Mouse (Mus musculus): ENCODE results near the gene Olfr94. TPM values are rescaled to one million over a fixed set of nuclear protein-coding genes. Genes with fewer than 3 reads are reported as not detected.
"Not testable (repeated sequence)": the region's sequence is repeated elsewhere in the genome, so short reads cannot be mapped to it uniquely, and the experiment has no call there.

The Olfr94 gene
- polyA plus RNA-seq (2014; fragmentation: Nextera tagmentation; extraction: Ambion mirVana) = not detected in 2 replicates

DNA sequence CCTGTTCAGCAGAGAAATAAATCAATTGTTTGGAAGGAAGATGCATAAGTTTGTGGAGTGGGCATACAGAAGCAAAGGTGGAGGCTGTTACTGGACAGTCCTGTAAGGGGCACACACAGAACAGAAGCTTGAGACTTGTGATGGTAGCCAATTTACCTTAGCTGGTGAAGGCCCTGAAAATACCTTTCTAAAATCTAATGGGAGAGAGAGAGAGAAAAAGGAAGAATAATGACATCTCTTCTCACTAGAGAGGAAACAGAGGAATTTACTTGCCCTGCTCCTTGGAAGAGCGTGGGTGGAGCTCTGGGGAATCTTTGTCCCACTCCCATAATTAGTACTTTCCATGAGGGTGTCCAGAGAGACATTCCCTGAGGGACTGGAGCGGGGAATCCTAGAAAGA is at the start of gene Olfr94:
Olfr94 (minus strand) TSS at position 101 of the 400 bp plus-strand sequence.
- no peak within 1 kb of the TSS for H3K27ac ChIP-seq (ENCODE audit: low read depth, low read length)
- peaks cover 25% of the 10 kb centered on the region for H3K27me3 ChIP-seq (replicated peaks; ENCODE audit: control insufficient read depth, insufficient read depth, low read length)
- WGBS = 68% methylated on average over 2 of the region's 2 CpGs
- no peaks in the 10 kb centered on the region for H3K9me3 ChIP-seq (ENCODE audit: control insufficient read depth, low read length)
- H3K4me2 ChIP-seq = no peak within 1 kb of the TSS
- H3K4me3 ChIP-seq (ENCODE audit: low read depth, low read length) = no peak within 1 kb of the TSS
- no peaks in the 10 kb centered on the region for H3K36me3 ChIP-seq (ENCODE audit: control insufficient read depth, insufficient read depth, low read length)
- no peaks in the 10 kb centered on the region for H3K4me1 ChIP-seq (replicated peaks; ENCODE audit: control insufficient read depth, insufficient read depth, low read length)
- DNase-seq (ENCODE audit: low spot score) (no peak), ATAC-seq (replicated peaks; ENCODE audit: low FRiP score) (no peak)
- H3K9ac ChIP-seq (ENCODE audit: low read depth, low read length) = no peak within 1 kb of the TSS

DNA sequence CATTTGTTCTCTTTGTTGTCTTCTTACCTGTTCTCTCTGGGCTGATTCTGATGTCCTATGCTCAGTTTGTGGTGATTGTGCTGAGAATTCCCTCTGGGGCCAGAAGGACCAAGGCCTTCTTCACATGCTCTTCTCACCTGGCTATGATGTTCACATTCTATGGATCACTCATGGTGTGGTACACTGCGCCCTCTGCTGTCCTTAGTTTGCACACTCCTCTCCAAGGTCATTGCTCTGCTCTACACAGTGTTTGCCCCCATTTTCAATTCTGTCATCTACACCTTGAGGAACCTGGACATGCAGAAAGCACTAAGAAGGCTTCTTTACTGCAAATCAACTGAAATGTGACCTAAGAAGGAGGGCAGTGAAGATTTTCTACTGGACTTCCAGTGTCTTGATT is 49.8 kb upstream of the Olfr94 start:
- H3K4me1 ChIP-seq (replicated peaks; ENCODE audit: control insufficient read depth, insufficient read depth, low read length) = no peaks in the 10 kb centered on the region
- H3K9me3 ChIP-seq (ENCODE audit: control insufficient read depth, low read length) = no peaks in the 10 kb centered on the region
- no peaks in the 10 kb centered on the region for H3K36me3 ChIP-seq (ENCODE audit: control insufficient read depth, insufficient read depth, low read length)
- H3K27me3 ChIP-seq (replicated peaks; ENCODE audit: control insufficient read depth, insufficient read depth, low read length) = no peaks in the 10 kb centered on the region
- DNase-seq (ENCODE audit: low spot score) (no peak), ATAC-seq (replicated peaks; ENCODE audit: low FRiP score) (no peak; the same call in 1 of the 2 replicates)
- H3K4me2 ChIP-seq = no peak overlapping the region
- H3K27ac ChIP-seq (ENCODE audit: low read depth, low read length) = no peak overlapping the region
- no peak overlapping the region for H3K4me3 ChIP-seq (ENCODE audit: low read depth, low read length)
- H3K9ac ChIP-seq (ENCODE audit: low read depth, low read length) = no peak overlapping the region
- 12% methylated on average over 1 of the region's 1 CpGs for WGBS

DNA sequence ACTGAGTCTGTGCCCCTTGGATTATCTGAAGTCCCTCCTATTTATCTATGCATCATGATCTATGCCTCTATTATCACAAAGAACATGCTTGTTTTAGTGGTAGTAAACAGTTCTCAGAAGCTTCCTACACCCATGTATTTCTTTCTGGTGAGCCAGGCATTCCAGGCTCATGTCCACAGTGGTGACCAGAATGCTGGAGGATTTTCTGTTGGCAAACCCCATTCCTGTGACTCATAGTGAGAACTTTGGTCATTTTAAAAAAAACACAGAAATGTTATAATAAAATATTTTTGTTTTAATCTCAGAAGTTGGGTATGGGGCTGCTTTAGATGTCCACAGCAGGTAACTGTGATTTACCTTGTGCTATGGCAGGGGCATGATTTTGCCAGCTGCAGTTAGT is 48.7 kb upstream of the Olfr94 start:
- Histone ChIP-seq H3K9me3 (ENCODE audit: control insufficient read depth, low read length) (no peaks in the 10 kb centered on the region), H3K4me1 (replicated peaks; ENCODE audit: control insufficient read depth, insufficient read depth, low read length) (no peaks in the 10 kb centered on the region), H3K27me3 (replicated peaks; ENCODE audit: control insufficient read depth, insufficient read depth, low read length) (no peaks in the 10 kb centered on the region), H3K4me3 (ENCODE audit: low read depth, low read length) (no peak overlapping the region), H3K4me2 (no peak overlapping the region), H3K27ac (ENCODE audit: low read depth, low read length) (no peak overlapping the region), H3K36me3 (ENCODE audit: control insufficient read depth, insufficient read depth, low read length) (no peaks in the 10 kb centered on the region), H3K9ac (ENCODE audit: low read depth, low read length) (no peak overlapping the region)
- DNase-seq (ENCODE audit: low spot score) = no peak
- ATAC-seq (replicated peaks; ENCODE audit: low FRiP score) = no peak

DNA sequence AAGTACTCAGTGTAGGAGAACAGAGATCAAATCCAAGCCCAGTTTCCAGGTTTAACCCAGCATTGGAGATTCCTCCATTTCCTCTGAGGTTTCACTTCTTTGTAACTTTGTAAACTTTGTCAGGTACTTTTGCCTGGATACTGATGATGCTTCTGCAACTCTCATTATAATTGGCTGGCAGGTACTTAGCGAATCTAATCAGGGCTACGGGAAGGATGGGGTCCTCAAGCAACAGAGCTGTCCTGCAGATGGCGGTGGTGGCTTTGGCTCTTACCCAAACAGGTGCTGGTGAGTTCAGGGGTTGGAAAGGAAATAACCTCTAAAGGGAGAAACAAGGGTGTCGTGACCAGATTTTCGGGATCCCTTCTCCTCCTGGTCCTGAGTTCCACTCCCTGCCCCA is 45.9 kb upstream of the Olfr94 start:
- Histone ChIP-seq H3K4me1 (replicated peaks; ENCODE audit: control insufficient read depth, insufficient read depth, low read length) (no peaks in the 10 kb centered on the region), H3K9me3 (ENCODE audit: control insufficient read depth, low read length) (no peaks in the 10 kb centered on the region), H3K9ac (ENCODE audit: low read depth, low read length) (no peak overlapping the region), H3K4me3 (ENCODE audit: low read depth, low read length) (no peak overlapping the region), H3K4me2 (no peak overlapping the region), H3K27me3 (replicated peaks; ENCODE audit: control insufficient read depth, insufficient read depth, low read length) (no peaks in the 10 kb centered on the region), H3K36me3 (ENCODE audit: control insufficient read depth, insufficient read depth, low read length) (no peaks in the 10 kb centered on the region), H3K27ac (ENCODE audit: low read depth, low read length) (no peak overlapping the region)
- 26% methylated on average over 5 of the region's 5 CpGs for WGBS
- ATAC-seq (replicated peaks; ENCODE audit: low FRiP score) = no peak
- DNase-seq (ENCODE audit: low spot score) = no peak

DNA sequence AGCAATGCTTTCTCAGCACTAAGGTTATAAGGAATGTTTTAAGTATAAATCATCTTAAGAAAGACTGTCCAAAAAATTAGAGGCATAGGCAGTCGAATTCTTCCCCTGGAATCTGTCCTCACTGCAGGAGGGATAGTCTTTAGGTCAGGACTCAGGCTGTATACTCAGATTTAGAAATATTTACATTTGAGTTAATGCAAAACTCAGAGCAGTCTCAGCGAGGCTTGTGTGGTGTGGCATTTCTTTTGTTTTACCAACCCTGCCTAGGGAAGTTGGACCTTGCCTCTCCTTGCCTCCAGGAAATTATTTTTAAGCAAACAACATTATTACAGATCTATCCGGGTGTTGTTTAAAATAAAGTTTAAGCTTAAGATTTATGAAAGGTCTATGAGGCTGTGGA is 41.4 kb upstream of the Olfr94 start:
- peaks cover 5% of the 10 kb centered on the region; the same call in 1 of the 2 replicates for H3K9me3 ChIP-seq (ENCODE audit: control insufficient read depth, low read length)
- H3K4me1 ChIP-seq (replicated peaks; ENCODE audit: control insufficient read depth, insufficient read depth, low read length) = no peaks in the 10 kb centered on the region
- H3K36me3 ChIP-seq (ENCODE audit: control insufficient read depth, insufficient read depth, low read length) = no peaks in the 10 kb centered on the region
- WGBS = 48% methylated on average over 3 of the region's 3 CpGs
- no peak for ATAC-seq (replicated peaks; ENCODE audit: low FRiP score)
- no peak for DNase-seq (ENCODE audit: low spot score)
- no peaks in the 10 kb centered on the region for H3K27me3 ChIP-seq (replicated peaks; ENCODE audit: control insufficient read depth, insufficient read depth, low read length)
- no peak overlapping the region for H3K27ac ChIP-seq (ENCODE audit: low read depth, low read length)
- no peak overlapping the region for H3K4me3 ChIP-seq (ENCODE audit: low read depth, low read length)
- H3K4me2 ChIP-seq = no peak overlapping the region
- no peak overlapping the region for H3K9ac ChIP-seq (ENCODE audit: low read depth, low read length)

DNA sequence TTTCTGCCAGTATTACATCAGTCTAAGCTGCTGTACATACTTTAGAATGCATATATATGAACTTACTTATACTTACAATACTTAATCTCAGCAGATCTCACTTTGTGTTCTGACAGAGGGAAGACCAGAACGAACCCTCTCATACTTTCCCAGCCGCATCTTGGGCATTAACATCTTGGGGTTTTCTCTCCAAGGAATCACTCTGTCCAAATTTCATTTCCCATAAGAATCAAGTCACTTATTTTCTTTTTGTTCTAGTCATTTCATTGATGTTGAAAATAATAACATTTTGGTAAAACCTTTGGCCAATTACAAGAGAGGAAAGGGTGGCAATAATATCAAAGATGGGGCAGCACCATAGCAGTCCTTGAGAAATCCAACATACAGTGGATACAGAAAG is 36.4 kb upstream of the Olfr94 start, which contains the start of gene Olfr97:
Olfr97 (minus strand) TSS at position 101 of the 400 bp plus-strand sequence.
- not testable (repeated sequence) for H3K4me2 ChIP-seq; H3K4me3 ChIP-seq (ENCODE audit: low read depth, low read length); H3K9me3 ChIP-seq (ENCODE audit: control insufficient read depth, low read length); H3K9ac ChIP-seq (ENCODE audit: low read depth, low read length); DNase-seq (ENCODE audit: low spot score); ATAC-seq (replicated peaks; ENCODE audit: low FRiP score); H3K27me3 ChIP-seq (replicated peaks; ENCODE audit: control insufficient read depth, insufficient read depth, low read length); H3K4me1 ChIP-seq (replicated peaks; ENCODE audit: control insufficient read depth, insufficient read depth, low read length); H3K27ac ChIP-seq (ENCODE audit: low read depth, low read length); H3K36me3 ChIP-seq (ENCODE audit: control insufficient read depth, insufficient read depth, low read length)
- WGBS = 83% methylated on average over 2 of the region's 2 CpGs

DNA sequence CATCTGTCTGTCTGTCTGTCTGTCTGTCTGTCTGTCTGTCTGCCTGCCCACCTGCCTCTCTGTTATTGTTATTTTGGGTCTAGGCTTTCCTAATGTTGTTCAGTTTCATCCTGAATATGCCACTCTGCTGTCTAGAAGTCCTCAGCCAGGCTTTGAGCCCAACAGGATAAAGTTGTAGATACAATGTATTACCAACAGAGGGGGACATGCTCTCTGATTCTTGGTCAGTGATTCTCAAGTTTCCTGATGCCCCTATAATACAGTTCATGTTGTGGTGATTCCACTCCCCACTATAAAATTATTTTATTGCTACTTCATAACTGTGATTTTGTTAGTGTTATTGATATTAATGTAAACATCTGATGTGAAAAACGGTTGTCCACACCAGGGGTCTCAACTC is 21.1 kb upstream of the Olfr94 start:
- Histone ChIP-seq H3K27me3 (replicated peaks; ENCODE audit: control insufficient read depth, insufficient read depth, low read length) (no peaks in the 10 kb centered on the region), H3K4me1 (replicated peaks; ENCODE audit: control insufficient read depth, insufficient read depth, low read length) (no peaks in the 10 kb centered on the region), H3K27ac (ENCODE audit: low read depth, low read length) (no peak overlapping the region), H3K9me3 (ENCODE audit: control insufficient read depth, low read length) (no peaks in the 10 kb centered on the region), H3K9ac (ENCODE audit: low read depth, low read length) (no peak overlapping the region), H3K36me3 (ENCODE audit: control insufficient read depth, insufficient read depth, low read length) (no peaks in the 10 kb centered on the region), H3K4me2 (no peak overlapping the region), H3K4me3 (ENCODE audit: low read depth, low read length) (no peak overlapping the region)
- DNase-seq (ENCODE audit: low spot score) = no peak
- WGBS = 12% methylated on average over 1 of the region's 1 CpGs
- no peak for ATAC-seq (replicated peaks; ENCODE audit: low FRiP score)

DNA sequence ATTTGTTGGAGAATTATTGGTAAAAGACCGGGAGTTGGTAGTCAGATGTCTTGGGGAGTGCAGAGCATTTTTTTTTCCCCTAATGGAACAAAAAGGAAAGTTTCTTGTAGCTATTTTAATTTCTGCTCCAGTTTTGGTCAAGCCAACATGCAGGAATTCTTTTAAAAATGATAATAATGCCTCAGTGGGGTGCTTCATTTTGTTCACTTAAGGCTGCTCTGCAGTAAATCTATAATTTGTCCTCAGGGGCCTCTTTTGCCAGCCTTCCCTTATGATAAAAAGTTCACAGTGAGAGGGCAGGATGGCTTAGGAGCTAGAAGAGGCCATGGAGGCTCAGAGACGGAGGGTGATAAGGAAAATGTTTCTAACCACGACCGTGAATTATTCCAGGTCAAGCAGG is 19.1 kb upstream of the Olfr94 start, which contains the start of gene Olfr96:
Olfr96 (plus strand) TSS at position 301 of the 400 bp plus-strand sequence.
- 48% methylated on average over 4 of the region's 4 CpGs for WGBS
- Histone ChIP-seq H3K9me3 (ENCODE audit: control insufficient read depth, low read length) (no peaks in the 10 kb centered on the region), H3K4me3 (ENCODE audit: low read depth, low read length) (no peak within 1 kb of the TSS), H3K27me3 (replicated peaks; ENCODE audit: control insufficient read depth, insufficient read depth, low read length) (no peaks in the 10 kb centered on the region), H3K4me2 (no peak within 1 kb of the TSS), H3K36me3 (ENCODE audit: control insufficient read depth, insufficient read depth, low read length) (no peaks in the 10 kb centered on the region), H3K27ac (ENCODE audit: low read depth, low read length) (no peak within 1 kb of the TSS), H3K9ac (ENCODE audit: low read depth, low read length) (no peak within 1 kb of the TSS), H3K4me1 (replicated peaks; ENCODE audit: control insufficient read depth, insufficient read depth, low read length) (no peaks in the 10 kb centered on the region)
- DNase-seq (ENCODE audit: low spot score) (no peak), ATAC-seq (replicated peaks; ENCODE audit: low FRiP score) (no peak)

DNA sequence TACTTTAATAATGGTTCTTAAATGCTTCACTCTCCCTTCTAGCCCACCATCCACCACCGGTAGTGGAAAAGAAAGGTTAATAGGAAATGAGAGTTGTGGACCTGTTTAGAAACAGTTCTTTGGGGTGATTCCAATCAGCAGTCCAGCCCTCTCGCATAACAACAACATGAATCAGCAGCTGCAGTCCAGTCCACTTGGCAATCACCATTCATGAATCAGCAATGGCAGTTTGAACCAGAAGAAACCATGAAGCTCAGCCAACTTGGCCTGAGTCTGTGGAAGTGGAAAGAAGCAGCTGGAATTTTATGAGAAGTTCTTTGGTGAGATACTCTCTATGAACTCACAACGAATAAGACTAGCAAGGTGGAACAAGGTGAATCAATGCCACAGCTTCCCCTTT is 17.7 kb upstream of the Olfr94 start:
- 80% methylated on average over 3 of the region's 3 CpGs for WGBS

More for the DNA sequence above, 17.7 kb upstream of the Olfr94 start:
- no peak overlapping the region for H3K9ac ChIP-seq (ENCODE audit: low read depth, low read length)
- no peak overlapping the region for H3K4me3 ChIP-seq (ENCODE audit: low read depth, low read length)
- no peak overlapping the region for H3K4me2 ChIP-seq
- no peaks in the 10 kb centered on the region for H3K27me3 ChIP-seq (replicated peaks; ENCODE audit: control insufficient read depth, insufficient read depth, low read length)
- no peaks in the 10 kb centered on the region for H3K9me3 ChIP-seq (ENCODE audit: control insufficient read depth, low read length)
- ATAC-seq (replicated peaks; ENCODE audit: low FRiP score) (no peak), DNase-seq (ENCODE audit: low spot score) (no peak)
- no peaks in the 10 kb centered on the region for H3K36me3 ChIP-seq (ENCODE audit: control insufficient read depth, insufficient read depth, low read length)
- no peaks in the 10 kb centered on the region for H3K4me1 ChIP-seq (replicated peaks; ENCODE audit: control insufficient read depth, insufficient read depth, low read length)
- H3K27ac ChIP-seq (ENCODE audit: low read depth, low read length) = no peak overlapping the region

Data from liver, embryonic 11.5 days (tissue).